Mouse (Mus musculus) inflammation-experienced regulatory T-cells, adult 6 months (primary cell): ENCODE measurements around the gene Slc10a4. TPM values are rescaled to one million over a fixed set of nuclear protein-coding genes. Genes with fewer than 3 reads are reported as not detected.
"Not testable (repeated sequence)": the region's sequence is repeated elsewhere in the genome, so short reads cannot be mapped to it uniquely, and the experiment has no call there.

Experiments
- ATAC-seq: one replicate; pipeline ENCODE4 v1.8.0; 2017
- polyA plus RNA-seq, 3 experiments: library from polyadenylated mRNA; unstranded; fragments of 100-300 nt; shearing (Covaris generic); gene quantifications; one replicate each; pipeline ENCODE4 v1.2.1; 2017

The Slc10a4 gene
- not detected for polyA plus RNA-seq

- ATAC-seq, result no peak
Measured at GRCm38 (mm10) chr5:73006784-73007581, at the start of gene Slc10a4. Gene Slc10a4 (plus strand): TSS chr5:73006883.

- no peak for ATAC-seq
Measured at GRCm38 (mm10) chr5:72957281-72957680, 49.4 kb upstream of the Slc10a4 start.

DNA sequence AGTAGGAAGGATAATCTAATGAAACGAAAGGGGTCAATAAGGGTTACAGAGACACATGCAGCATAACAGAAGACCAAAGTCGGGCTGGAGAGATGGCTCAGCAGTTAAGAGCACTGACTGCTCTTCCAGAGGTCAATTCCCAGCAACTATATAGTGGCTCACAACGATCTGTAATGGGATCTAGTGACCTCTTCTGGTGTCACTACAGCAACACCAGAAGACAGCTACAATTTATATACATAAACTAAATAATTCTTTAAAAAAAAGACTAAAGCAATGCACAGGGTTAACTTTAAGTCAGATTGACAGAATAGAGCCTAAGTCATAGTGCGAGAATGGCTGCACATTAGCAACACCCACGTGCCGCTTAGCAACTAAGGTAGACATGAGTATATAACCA, 46.6 kb upstream of the Slc10a4 start:
- ATAC-seq, result no peak

DNA sequence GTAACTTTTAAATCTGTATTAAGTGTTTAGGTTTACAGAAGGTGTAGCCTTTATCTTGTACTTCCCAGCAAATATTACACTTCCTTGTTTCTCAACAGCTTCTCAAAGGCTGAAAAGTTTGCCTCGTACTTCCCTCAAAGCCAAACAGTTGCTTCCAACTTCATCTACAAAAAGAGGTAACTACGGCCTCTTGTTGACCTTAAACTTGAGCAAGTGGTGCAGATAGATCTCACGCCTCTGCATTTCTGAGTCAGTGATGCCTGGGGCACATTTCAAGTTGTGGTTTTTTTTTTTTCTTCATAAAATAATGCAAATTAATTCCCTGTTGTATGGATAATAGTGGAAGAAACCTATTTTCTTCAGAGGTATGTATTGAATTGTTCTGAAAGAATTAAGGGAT, 41.0 kb upstream of the Slc10a4 start:
- ATAC-seq, result no peak

DNA sequence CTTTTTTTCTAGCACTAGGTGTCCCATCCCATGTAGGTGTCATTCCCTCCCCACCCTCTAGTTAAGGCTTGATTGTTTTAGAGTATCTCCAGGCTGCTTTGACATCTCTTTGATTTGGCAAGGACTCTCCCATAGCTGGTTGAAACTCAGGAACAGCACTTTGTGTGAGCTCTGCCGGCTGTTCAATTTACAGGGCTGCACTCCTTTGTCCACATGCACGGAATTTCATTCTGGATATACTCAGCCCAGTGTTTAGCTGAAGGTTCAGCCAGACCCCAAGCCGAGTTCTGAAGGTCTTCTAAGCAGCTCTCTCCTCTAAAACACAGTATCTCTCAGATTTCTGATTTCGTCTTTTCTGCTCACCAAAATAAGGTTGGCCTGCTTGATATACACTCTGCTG, 34.2 kb upstream of the Slc10a4 start:
- ATAC-seq, result no peak

DNA sequence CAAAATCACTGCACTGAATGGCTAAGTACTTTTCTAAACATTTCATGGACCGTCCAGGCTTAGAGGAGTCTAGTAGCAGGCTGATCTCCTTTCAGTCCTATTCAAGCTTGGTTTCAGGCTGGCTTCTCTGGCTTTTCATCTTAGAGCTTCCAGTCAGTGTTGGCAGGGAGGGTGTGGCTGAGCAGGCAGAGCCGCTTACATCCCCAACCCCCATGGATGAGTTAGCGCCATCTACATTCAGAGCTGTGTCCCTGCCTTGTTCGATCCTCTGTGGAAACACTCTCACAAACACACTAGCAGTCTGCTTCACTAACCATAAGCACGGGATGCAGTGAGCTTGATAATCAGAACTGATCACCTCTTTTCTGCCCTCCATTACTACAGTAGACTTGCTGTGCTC, 33.7 kb upstream of the Slc10a4 start:
- no peak for ATAC-seq

DNA sequence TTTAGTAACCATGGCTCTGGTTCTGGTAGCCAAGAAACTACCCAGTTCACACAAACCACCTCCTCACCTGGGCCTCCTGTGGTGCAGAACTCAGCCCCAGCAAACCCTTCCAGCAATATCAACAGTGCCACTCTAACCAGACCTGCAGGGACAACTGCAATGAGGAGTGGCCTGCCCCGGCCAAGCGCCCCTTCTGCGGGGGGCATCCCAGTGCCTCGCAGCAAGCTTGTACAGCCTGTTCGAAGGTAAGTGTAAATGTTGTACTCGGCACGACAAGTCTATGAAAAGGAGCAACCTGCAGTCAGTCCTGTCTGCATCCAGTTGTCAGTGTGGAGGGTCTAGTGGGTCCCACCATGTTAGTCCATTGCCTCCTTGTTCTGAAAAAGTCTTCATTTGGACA, 32.1 kb upstream of the Slc10a4 start, which contains the start of gene Gm10135:
Gene Gm10135, minus strand, starts transcription at position 101 of the 400 bp plus-strand sequence.
- ATAC-seq, result no peak

DNA sequence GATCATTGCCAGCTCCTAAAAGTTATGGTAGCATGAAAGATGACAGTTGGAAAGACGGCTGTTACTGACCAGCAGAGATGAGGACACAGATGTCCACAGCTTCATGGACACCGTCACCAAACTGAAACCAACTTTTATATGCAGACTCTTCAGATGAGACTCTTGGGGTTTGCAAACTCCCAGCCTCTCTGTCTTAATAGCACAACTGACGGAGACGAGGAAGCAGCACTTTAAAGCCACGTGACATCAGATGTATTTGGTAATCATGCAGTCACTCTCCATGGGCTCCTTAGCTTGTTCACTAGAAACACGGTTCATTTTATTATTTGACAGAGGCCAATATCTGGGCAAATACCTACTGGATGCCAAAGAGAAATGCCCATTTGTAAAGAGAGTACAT, 30.7 kb upstream of the Slc10a4 start:
- ATAC-seq, result no peak

DNA sequence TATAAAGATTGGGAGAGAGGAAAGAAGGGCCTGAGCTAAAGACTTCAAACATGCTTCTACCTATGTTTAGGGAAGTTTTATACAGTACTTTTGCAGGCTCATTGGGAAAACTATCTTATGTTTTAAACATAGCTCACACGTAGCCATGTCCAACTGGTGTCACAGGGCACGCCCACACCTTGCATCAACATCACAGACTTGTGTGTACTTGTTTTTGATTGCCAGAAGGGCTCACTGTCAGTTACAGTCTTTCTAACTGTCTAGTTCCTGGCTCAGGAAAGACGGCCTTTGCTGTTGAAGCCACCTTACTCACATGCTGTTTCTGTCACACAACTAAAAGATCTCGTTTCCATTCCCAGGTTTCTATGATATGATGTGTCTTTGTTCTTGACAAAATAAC, 30.1 kb upstream of the Slc10a4 start:
- ATAC-seq, result no peak

- peak; percentile 60 for ATAC-seq
Measured at GRCm38 (mm10) chr5:72984091-72984490, 22.6 kb upstream of the Slc10a4 start.

DNA sequence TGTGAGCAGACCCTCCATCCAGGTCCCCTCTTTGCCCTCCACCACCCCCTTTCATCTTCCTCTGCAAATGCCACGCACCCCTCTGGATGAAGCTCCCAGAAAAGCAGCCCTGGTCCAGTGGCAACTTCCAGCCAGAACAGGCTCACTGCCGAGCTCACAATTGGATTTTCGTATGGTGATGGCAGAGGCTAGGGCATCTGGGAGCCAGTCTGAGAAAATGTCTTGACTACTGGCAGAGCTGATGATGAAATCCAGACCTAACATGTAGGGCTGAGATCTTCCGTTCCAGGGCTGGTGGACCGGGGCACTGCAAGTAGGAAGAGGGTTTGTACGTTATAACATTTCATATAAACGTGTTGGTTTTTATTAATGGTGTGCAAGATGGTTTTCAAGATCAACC, 18.9 kb upstream of the Slc10a4 start:
- no peak for ATAC-seq

DNA sequence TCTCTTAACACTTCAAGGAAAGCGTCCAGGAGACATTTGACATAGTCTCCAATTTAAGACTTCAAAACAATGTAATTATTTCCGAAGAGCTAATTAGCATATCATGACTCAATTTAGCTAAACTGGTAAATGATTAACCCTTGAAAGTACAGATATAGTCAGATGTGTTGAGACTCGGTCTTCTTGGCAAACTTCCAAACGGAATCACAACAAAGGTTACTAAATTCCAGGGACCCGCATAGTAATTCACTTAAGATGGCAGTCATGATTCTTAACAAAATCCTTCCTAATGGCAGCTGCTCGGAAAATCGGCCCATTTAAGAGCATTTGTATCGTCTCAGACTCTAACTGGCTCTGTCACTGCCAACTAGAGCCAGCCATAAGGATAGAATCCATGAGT, 16.9 kb upstream of the Slc10a4 start:
- no peak for ATAC-seq

GRCm38 (mm10) chr5:72992474-72992873, 14.2 kb upstream of the Slc10a4 start:
- no peak for ATAC-seq

- ATAC-seq, result no peak
Measured at GRCm38 (mm10) chr5:72994424-72994823, 12.3 kb upstream of the Slc10a4 start.

GRCm38 (mm10) chr5:72994928-72995327, 11.8 kb upstream of the Slc10a4 start:
- ATAC-seq, result no peak

DNA sequence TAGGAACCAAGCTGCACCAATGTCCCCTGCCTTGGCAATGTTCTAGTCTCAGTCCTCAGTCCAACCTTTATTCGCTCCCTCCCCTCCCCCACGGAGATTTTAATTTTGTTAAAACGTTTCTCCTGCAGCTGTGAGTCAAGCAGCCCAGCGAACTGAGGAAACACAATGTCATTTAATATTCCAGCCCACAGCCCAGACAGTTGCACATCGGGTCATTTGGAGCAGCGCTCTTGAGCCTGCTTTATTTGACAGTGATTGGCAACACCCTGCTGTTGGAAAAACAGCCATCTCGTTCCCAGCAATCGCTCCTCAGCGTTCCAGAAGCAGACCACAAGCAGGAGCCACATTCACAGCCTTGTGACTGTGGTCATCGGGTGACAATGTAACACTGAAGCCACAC, 11.3 kb upstream of the Slc10a4 start:
- ATAC-seq, result no peak

DNA sequence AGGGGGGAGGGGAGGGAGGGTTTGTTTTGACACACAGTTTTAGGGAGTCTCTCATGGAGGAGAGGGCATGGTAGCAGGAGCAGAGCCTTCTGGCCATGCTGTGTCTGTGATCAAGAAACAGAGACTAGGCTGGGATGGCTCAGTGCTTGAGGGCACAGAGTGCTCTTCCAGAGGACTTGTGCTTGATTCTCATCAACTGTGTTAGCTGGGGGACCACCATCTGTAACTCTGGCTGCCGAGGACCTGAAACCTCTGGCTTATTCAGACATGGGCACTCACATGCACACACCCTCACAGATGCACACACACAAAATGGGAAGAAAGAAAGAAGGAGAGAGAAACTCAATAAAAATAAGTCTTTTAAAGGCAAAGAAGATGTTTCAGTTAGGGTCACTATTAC, 8.1 kb upstream of the Slc10a4 start:
- not testable (repeated sequence) for ATAC-seq

GRCm38 (mm10) chr5:73004046-73004445, 2.6 kb upstream of the Slc10a4 start:
- no peak for ATAC-seq

GRCm38 (mm10) chr5:73007582-73007959, 888 bp downstream of the Slc10a4 start:
- ATAC-seq, result no peak

- peak; percentile 80 for ATAC-seq
Measured at GRCm38 (mm10) chr5:73008230-73008629, 1.5 kb downstream of the Slc10a4 start.

- ATAC-seq, result not testable (repeated sequence)
Measured at GRCm38 (mm10) chr5:73011806-73012205, 5.1 kb downstream of the Slc10a4 start.

DNA sequence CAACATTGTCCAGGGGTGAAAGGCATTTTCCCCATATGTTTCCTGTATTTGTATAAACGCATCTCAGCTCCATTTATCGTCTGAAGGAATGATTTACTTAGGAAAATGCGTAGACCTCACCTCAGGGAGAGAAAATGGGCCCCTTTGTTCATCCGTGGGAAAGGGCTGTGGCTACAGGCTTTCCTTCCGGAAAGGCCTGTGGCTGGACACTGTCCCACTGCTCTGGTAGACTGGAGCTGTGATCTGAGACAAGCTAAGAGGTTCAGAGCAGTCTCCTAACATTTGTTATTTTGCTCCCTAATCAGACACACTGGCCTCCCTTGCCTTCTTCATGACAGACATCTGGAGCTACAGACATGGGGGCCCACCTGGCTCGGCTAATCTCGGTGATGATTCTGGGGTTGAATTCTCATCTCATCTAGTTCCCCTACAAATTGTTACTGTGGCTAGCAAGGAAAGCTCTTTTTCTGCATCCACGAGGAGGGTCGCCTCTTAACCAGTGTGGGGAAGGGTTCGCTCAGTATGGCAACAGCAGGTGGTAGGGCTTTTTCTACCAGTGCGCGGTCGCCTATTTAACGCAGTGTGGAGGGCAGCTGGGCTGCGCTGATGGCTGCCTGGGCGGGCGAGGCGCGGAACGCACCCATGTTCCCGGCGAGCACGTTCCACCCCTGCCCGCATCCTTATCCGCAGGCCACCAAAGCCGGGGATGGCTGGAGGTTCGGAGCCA, 6.4 kb downstream of the Slc10a4 start:
- not testable (repeated sequence) for ATAC-seq

DNA sequence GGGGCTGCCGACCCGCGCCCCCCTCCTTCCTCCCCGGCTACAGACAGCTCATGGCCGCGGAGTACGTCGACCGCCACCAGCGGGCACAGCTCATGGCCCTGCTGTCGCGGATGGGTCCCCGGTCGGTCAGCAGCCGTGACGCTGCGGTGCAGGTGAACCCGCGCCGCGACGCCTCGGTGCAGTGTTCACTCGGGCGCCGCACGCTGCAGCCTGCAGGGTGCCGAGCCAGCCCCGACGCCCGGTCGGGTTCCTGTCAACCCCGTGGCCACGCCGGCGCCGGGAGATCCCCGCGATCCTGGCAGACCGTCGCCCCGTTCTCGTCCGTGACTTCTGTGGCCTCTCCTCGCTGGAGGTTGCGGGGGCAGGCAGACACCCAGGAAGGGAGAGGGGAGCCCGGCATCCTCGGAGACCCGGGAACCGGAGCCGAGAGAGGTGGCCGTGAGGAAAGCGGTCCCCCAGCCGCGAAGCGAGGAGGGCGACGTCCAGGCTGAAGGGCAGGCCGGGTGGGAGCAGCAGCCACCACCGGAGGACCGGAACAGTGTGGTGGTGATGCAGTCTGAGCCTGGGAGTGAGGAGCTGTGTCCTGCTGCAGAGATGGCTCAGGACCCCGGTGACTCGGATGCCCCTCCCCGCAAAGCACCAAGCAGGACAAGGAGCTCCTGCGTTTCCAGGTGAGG, 7.1 kb downstream of the Slc10a4 start:
- not testable (repeated sequence) for ATAC-seq
